Mouse (Mus musculus) hindbrain, embryonic 13.5 days (tissue): ENCODE measurements around the gene Gm20671. TPM values are rescaled to one million over a fixed set of nuclear protein-coding genes. Genes with fewer than 3 reads are reported as not detected.

Experiments
- polyA plus RNA-seq: library from polyadenylated mRNA; unstranded; fragments of >200 nt; fragmentation: Nextera tagmentation; extraction: Ambion mirVana; gene quantifications from 2 replicates; pipeline ENCODE4 v1.2.1, GENCODE M21; 2015

Gene Gm20671
- polyA plus RNA-seq, 1 experiment from 2014 or later, result not detected

Other genes starting within 250 kb of the Gm20671 start
- gene Yes1, start 215.9 kb downstream of the Gm20671 start, polyA plus RNA-seq, result 21.8 and 22.6 TPM in 2 replicates
- 94.5 and 99.1 TPM in 2 replicates for gene Pisd, start 41.5 kb downstream of the Gm20671 start, polyA plus RNA-seq
- 12.2 and 15.5 TPM in 2 replicates for gene Prr14l, start 27.1 kb upstream of the Gm20671 start, polyA plus RNA-seq
- gene Depdc5, start 36.6 kb upstream of the Gm20671 start, polyA plus RNA-seq, result 28.6 and 31.4 TPM in 2 replicates
- gene Ywhah, start 191.7 kb upstream of the Gm20671 start, polyA plus RNA-seq, result 613 and 627 TPM in 2 replicates